Mouse (Mus musculus) olfactory bulb, adult 2 months (tissue): ENCODE measurements at regions not wholly inside any gene's neighbourhood (a gene's known extent, or its start where the extent isn't known, plus 50 kb on each side); places are given as distances from the start of the nearest gene placed in this dataset.
"Not testable (repeated sequence)": the region's sequence is repeated elsewhere in the genome, so short reads cannot be mapped to it uniquely, and the experiment has no call there.

ENCODE experiments used
- H3K27ac ChIP-seq: fragments of 200-500 bp; 2 replicates; pipeline ENCODE4 v1.5.1; 2012; ENCODE audit warnings: low read depth, low read length; ENCODE audit not compliant: insufficient read depth
- H3K4me1 ChIP-seq: fragments of 200-500 bp; 2 replicates; pipeline ENCODE4 v1.6.1; 2012; ENCODE audit warnings: low read length; ENCODE audit not compliant: control insufficient read depth, insufficient read depth
- H3K4me3 ChIP-seq: fragments of 200-500 bp; 2 replicates; pipeline ENCODE4 v1.5.1; 2012; ENCODE audit warnings: mild to moderate bottlenecking, low read depth, low read length, moderate library complexity; ENCODE audit not compliant: insufficient read depth
- CTCF ChIP-seq: fragments of 200-500 bp; IDR thresholded peaks from 2 replicates; pipeline ENCODE4 v1.5.1; 2012; ENCODE audit warnings: low read depth, mild to moderate bottlenecking, low read length, moderate library complexity; ENCODE audit not compliant: insufficient read depth
- POLR2A ChIP-seq: fragments of 200-500 bp; IDR thresholded peaks from 2 replicates; pipeline ENCODE4 v1.6.1; 2012; ENCODE audit warnings: mild to moderate bottlenecking, low read depth, low read length, moderate library complexity; ENCODE audit not compliant: insufficient read depth
- WGBS: fragments of 180-500 bp; shearing (Covaris S2); methylation state at CpG from one replicate; pipeline ENCODE4 v1.1.7; 2018; 5-methylcytosine and 5-hydroxymethylcytosine counted together

GRCm38 (mm10) chr1:35202551-35202950, 352.8 kb downstream of the Plekhb2 start:
- no peak overlapping the region for H3K4me3 ChIP-seq
- TF ChIP-seq POLR2A: no peak
- TF ChIP-seq CTCF: no peak
- 71% methylated on average over 4 of the region's 4 CpGs for WGBS
- H3K4me1 ChIP-seq: no peaks in the 10 kb centered on the region
- no peak overlapping the region for H3K27ac ChIP-seq

GRCm38 (mm10) chr1:35206834-35207529, 357.2 kb downstream of the Plekhb2 start:
- no peak for TF ChIP-seq CTCF
- TF ChIP-seq POLR2A: no peak
- Histone ChIP-seq H3K27ac (no peak overlapping the region), H3K4me1 (no peaks in the 10 kb centered on the region), H3K4me3 (no peak overlapping the region)
- WGBS: 79% methylated on average over 11 of the region's 11 CpGs

GRCm38 (mm10) chr1:35212111-35212891, 362.5 kb downstream of the Plekhb2 start:
- WGBS: 64% methylated on average over 13 of the region's 13 CpGs
- Histone ChIP-seq H3K4me1 (0 out of 2 replicates have a peak, but pooled peaks cover 3% of the 10 kb centered on the region), H3K27ac (no peak overlapping the region), H3K4me3 (no peak overlapping the region)
- TF ChIP-seq CTCF: no peak
- no peak for TF ChIP-seq POLR2A

- Histone ChIP-seq H3K4me3 (no peak overlapping the region), H3K27ac (no peak overlapping the region), H3K4me1 (0 out of 2 replicates have a peak, but pooled peaks cover 3% of the 10 kb centered on the region)
- TF ChIP-seq POLR2A (no peak), CTCF (no peak)
- 75% methylated on average over 10 of the region's 10 CpGs for WGBS
Observed at GRCm38 (mm10) chr1:35213875-35214274, 364.1 kb downstream of the Plekhb2 start.

- TF ChIP-seq CTCF (no peak), POLR2A (no peak)
- Histone ChIP-seq H3K27ac (no peak overlapping the region), H3K4me3 (no peak overlapping the region), H3K4me1 (0 out of 2 replicates have a peak, but pooled peaks cover 3% of the 10 kb centered on the region)
- 80% methylated on average over 8 of the region's 8 CpGs for WGBS
Observed at GRCm38 (mm10) chr1:35216411-35216810, 366.6 kb downstream of the Plekhb2 start.

- WGBS: 90% methylated on average over 6 of the region's 6 CpGs
- not testable (repeated sequence) for H3K27ac ChIP-seq, H3K4me1 ChIP-seq, H3K4me3 ChIP-seq
Observed at GRCm38 (mm10) chr1:35220215-35220614, 370.4 kb downstream of the Plekhb2 start.

- TF ChIP-seq POLR2A (no peak), CTCF (no peak)
- 86% methylated on average over 9 of the region's 9 CpGs for WGBS
- Histone ChIP-seq H3K4me1 (0 out of 2 replicates have a peak, but pooled peaks cover 3% of the 10 kb centered on the region), H3K4me3 (no peak overlapping the region), H3K27ac (no peak overlapping the region)
Observed at GRCm38 (mm10) chr1:35220751-35221150, 371.0 kb downstream of the Plekhb2 start.

GRCm38 (mm10) chr1:35232592-35232991, 382.8 kb downstream of the Plekhb2 start:
- TF ChIP-seq CTCF (no peak), POLR2A (no peak)
- WGBS: 31% methylated on average over 2 of the region's 2 CpGs
- Histone ChIP-seq H3K27ac (no peak overlapping the region), H3K4me1 (no peaks in the 10 kb centered on the region), H3K4me3 (no peak overlapping the region)

GRCm38 (mm10) chr1:35238139-35238538, 388.4 kb downstream of the Plekhb2 start:
- Histone ChIP-seq H3K27ac (no peak overlapping the region), H3K4me1 (no peaks in the 10 kb centered on the region), H3K4me3 (no peak overlapping the region)
- no peak for TF ChIP-seq POLR2A
- TF ChIP-seq CTCF: no peak
